Mouse (Mus musculus) bone marrow macrophage, adult 2 months (primary cell): ENCODE data around the gene Ano9. TPM values are rescaled to one million over a fixed set of nuclear protein-coding genes. Genes with fewer than 3 reads are reported as not detected.
A peak's percentile ranks its signal among the peaks of the same experiment; 100 is the strongest.

Source experiments
- H3K27ac ChIP-seq: 2 replicates; pipeline ENCODE4 v1.5.1; 2012; ENCODE audit warnings: low read depth, low read length; ENCODE audit not compliant: insufficient read depth
- H3K4me1 ChIP-seq: 2 replicates; pipeline ENCODE4 v1.6.1; 2012; ENCODE audit warnings: low read length; ENCODE audit not compliant: control insufficient read depth, insufficient read depth
- H3K4me3 ChIP-seq: 2 replicates; pipeline ENCODE4 v1.5.1; 2012; ENCODE audit warnings: mild to moderate bottlenecking, low read length, moderate library complexity; ENCODE audit not compliant: insufficient read depth
- CTCF ChIP-seq: IDR thresholded peaks from 2 replicates; pipeline ENCODE4 v1.5.1; 2012; ENCODE audit warnings: low read depth, mild to moderate bottlenecking, low read length, moderate library complexity
- POLR2A ChIP-seq: IDR thresholded peaks from 2 replicates; pipeline ENCODE4 v1.6.1; 2012; ENCODE audit warnings: mild to moderate bottlenecking, low read depth, low read length, borderline replicate concordance
- polyA plus RNA-seq: library from polyadenylated mRNA; stranded (reverse); fragments of >200 nt; gene quantifications from 2 replicates; pipeline ENCODE4 v1.2.4, GENCODE M21; 2012; ENCODE audit not compliant: missing spikeins, insufficient read depth, insufficient read length

The Ano9 gene
- polyA plus RNA-seq, 1 experiment: not detected

- H3K27ac ChIP-seq: no peak overlapping the region
- TF ChIP-seq CTCF (no peak), POLR2A (no peak)
- H3K4me1 ChIP-seq: peaks cover 3% of the 10 kb centered on the region; the same call in 1 of the 2 replicates
- no peak overlapping the region for H3K4me3 ChIP-seq
These were observed 27.4 kb downstream of the Ano9 start for GRCm38 (mm10) chr7:141090228-141090627.

DNA sequence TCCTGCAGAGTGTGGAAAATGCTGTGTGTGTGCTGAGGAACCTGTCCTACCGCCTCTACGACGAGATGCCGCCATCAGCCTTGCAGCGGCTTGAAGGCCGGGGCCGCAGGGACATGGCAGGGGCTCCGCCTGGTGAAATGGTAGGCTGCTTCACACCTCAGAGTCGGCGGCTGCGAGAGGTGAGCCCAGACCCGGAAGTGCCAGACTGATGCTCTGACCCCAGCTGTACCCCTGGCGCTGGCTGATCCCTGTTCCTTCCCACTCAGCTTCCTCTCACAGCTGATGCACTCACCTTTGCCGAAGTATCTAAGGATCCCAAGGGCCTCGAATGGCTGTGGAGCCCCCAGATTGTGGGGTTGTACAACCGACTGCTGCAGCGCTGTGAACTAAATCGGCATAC lies 29.1 kb downstream of the Ano9 start:
- TF ChIP-seq POLR2A (no peak), CTCF (no peak)
- H3K4me3 ChIP-seq: peak overlapping the region; percentile 25
- peaks cover 3% of the 10 kb centered on the region; the same call in 1 of the 2 replicates for H3K4me1 ChIP-seq
- H3K27ac ChIP-seq: no peak overlapping the region

- TF ChIP-seq POLR2A: no peak
- TF ChIP-seq CTCF: no peak
- Histone ChIP-seq H3K4me1 (peaks cover 3% of the 10 kb centered on the region; the same call in 1 of the 2 replicates), H3K27ac (no peak overlapping the region), H3K4me3 (peak overlapping the region; percentile 25)
These were observed 29.7 kb downstream of the Ano9 start for GRCm38 (mm10) chr7:141087894-141088293.

DNA sequence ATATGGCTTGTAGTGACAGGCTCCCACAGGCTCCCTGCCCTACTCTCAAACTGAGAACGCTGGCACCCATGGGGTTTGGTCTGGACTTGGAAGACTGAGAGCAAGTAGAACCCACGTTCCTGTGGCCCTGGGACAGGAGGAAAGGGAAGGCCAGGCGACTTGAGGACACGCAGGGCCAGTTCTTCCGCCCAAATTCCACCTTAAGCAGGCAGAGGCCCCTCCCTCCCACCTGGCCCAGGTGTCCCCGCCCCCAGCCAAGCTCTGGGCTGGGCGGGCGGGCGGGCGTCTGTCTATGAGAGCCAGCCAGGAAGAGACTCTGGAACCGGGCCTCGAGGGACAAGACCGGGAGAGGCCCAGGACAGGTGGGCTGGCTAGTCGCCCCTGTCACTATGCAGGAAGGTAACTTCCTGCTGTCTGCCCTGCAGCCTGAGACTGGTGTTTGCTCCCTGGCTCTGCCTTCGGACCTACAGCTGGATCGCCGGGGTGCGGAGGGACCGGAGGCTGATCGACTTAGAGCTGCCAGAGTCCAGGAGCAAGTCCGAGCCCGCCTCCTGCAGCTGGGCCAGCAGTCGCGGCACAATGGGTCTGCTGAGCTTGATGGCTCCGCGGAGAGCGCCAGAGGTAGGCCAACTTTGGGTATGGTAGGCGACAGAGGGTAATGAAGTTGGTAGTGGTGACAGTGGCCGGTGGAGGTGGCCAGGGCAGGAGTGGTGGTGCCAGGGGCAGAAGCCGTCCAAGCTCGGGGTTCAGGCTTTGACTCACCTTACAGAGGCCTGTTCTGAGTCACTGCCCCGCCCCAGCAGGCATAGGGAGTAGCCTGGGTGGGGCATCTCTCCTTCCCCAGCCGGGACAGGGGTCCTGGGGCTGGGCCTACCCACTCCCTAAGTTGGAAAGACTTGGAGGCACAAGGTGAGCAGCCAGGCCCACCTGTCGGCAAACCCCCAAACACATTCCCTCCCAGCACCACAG lies 37.8 kb downstream of the Ano9 start:
- TF ChIP-seq CTCF (no peak), POLR2A (no peak)
- H3K4me3 ChIP-seq: no peak overlapping the region

DNA sequence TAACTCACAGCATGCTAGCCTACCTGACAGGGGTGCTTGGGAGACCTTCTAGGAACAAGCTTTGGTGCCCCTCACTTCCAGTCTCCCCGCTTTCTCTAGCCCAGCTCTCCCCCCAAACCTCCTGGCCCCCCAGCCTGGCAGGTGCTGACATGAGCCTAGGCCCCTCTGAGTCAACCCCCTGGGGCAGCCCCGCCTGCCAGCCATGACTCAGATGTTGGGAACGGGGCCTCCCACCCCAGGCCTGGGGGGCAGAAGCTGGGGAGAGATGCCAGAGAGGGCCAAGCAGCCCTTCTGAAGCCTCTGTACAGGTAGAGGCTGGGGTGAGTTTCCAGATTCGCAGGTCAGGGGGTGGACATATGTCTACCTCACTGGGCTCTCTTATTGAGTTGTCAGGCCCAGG lies 38.7 kb downstream of the Ano9 start:
- no peak for TF ChIP-seq CTCF
- TF ChIP-seq POLR2A: no peak
- Histone ChIP-seq H3K27ac (no peak overlapping the region), H3K4me1 (no peaks in the 10 kb centered on the region), H3K4me3 (no peak overlapping the region)

More for the DNA sequence above, 37.8 kb downstream of the Ano9 start:
- H3K4me1 ChIP-seq: no peaks in the 10 kb centered on the region
- H3K27ac ChIP-seq: no peak overlapping the region

- no peak within 1 kb of the TSS for H3K27ac ChIP-seq
- TF ChIP-seq POLR2A: no peak
- no peak for TF ChIP-seq CTCF
- H3K4me1 ChIP-seq: no peaks in the 10 kb centered on the region
- H3K4me3 ChIP-seq: no peak within 1 kb of the TSS
These were observed 39.8 kb downstream of the Ano9 start, which contains the start of gene Pkp3 for GRCm38 (mm10) chr7:141077841-141078240. Pkp3 (plus strand) TSS chr7:141078218.

DNA sequence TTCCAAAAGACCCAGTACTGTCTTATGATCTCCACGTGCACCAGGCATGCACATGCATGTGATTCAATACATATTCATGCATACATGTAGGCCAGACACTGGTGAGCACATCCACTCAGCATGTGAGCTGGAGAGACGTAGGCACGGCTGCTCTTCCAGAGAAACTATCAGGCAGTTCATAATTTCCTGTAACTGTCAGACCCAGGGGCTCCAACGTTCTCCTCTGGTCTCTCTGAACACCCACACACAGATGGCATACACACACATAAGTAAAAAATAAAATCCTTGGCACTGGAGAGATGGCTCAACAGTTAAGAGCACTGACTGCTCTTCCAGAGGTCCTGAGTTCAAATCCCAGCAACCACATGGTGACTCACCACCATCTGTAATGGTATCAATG lies 43.8 kb downstream of the Ano9 start:
- Histone ChIP-seq H3K4me1 (no peaks in the 10 kb centered on the region), H3K4me3 (no peak overlapping the region), H3K27ac (no peak overlapping the region)
- TF ChIP-seq POLR2A (no peak), CTCF (no peak)

- H3K27ac ChIP-seq: no peak overlapping the region
- TF ChIP-seq POLR2A (no peak), CTCF (peak; percentile 74)
- H3K4me3 ChIP-seq: peak overlapping the region; percentile 7; the same call in 1 of the 2 replicates
- H3K4me1 ChIP-seq: no peaks in the 10 kb centered on the region
These were observed 45.4 kb downstream of the Ano9 start for GRCm38 (mm10) chr7:141072017-141072745.

DNA sequence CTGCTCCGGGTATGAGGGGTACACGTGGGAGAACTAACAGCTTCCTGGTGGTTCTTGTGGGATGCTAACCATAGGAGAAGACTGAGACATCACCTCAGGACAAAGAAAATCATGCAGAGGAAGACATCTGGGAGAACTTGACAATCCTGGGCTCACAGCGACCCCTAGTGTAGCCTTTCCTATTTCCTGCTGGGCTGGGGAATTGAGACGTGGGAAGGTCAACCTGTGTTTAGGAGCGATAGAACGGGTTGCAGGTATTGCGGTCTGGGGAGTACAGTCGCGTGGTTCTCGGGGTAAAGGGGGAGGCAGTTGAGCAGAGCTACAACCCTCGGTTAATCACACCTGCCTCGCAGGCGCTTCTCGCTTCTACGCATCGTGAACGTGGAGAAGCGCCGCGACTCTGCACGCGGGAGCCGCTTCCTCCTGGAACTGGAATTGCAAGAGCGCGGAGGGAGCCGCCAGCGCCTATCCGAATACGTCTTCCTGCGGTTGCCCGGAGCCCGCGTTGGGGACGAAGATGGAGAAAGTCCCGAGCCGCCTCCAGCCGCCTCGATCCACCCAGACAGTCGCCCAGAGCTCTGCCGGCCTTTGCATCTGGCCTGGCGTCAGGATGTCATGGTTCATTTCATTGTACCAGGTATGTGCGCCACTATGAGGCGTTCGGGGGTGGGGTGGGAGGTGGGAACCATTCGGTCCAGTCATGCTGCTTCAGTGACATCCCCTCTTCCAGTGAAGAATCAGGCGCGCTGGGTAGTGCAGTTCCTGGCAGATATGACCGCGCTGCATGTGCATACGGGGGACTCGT lies 47.3 kb downstream of the Ano9 start:
- Histone ChIP-seq H3K27ac (no peak overlapping the region), H3K4me1 (no peaks in the 10 kb centered on the region), H3K4me3 (peak overlapping the region; percentile 39)
- TF ChIP-seq CTCF (peak; percentile 63), POLR2A (no peak)
